ENCODE assay signal across 9 mouse cellular contexts in genomic region chr7:142967414-142967883, GRCm38 (mm10). TPM values are rescaled to one million over a fixed set of nuclear protein-coding genes. Genes with fewer than 3 reads are reported as not detected.
DNase-seq lines count a peak whose midpoint lies in the region; ATAC-seq and TF ChIP-seq lines count a peak whose summit lies in the region.
"Had no signal": no experiment of that assay in that cellular context is flagged by ENCODE, and none has a peak within 500 bp of the region (broad histone marks: within the 10 kb centered on the region; RNA-seq: fewer than 3 reads in every experiment).

No protein-coding gene starts in this region.

- peaks cover 27% of the 10 kb centered on the region for H3K4me1 ChIP-seq in forebrain, embryonic 15.5 days
- H3K4me1 ChIP-seq in intestine, embryonic 16.5 days (ENCODE audit: control insufficient read depth, insufficient read depth, low read length), result peaks cover 16% of the 10 kb centered on the region
- H3K4me1 ChIP-seq in testis, adult 2 months (ENCODE audit: control insufficient read depth, insufficient read depth, low read length), result peaks cover 14% of the 10 kb centered on the region

- peaks cover 71% of the 10 kb centered on the region for H3K27me3 ChIP-seq in forebrain, embryonic 15.5 days
- peaks cover 32% of the 10 kb centered on the region for H3K27me3 ChIP-seq in intestine, embryonic 16.5 days (replicated peaks; ENCODE audit: control insufficient read depth, insufficient read depth, low read length)
- H3K27me3 ChIP-seq in testis, adult 2 months (ENCODE audit: control insufficient read depth, insufficient read depth, low read length), result no peaks in the 10 kb centered on the region

- no peak overlapping the region for H3K27ac ChIP-seq in forebrain, embryonic 15.5 days (replicated peaks)
- 0 out of 2 replicates have a peak overlapping the region, but pooled peaks have one; percentile 38 for H3K27ac ChIP-seq in intestine, embryonic 16.5 days (ENCODE audit: low read length)
- no peak overlapping the region for H3K27ac ChIP-seq in testis, adult 2 months (ENCODE audit: control insufficient read depth, insufficient read depth, low read depth, low read length)

- TF ChIP-seq CTCF in testis, adult 2 months (IDR thresholded peaks at IDR 0.05; ENCODE audit: control insufficient read depth, insufficient read depth, insufficient replicate concordance, low read depth, low read length), result no peak

- peak overlapping the region; percentile 33; the same call in 1 of the 2 replicates for H3K9ac ChIP-seq in forebrain, embryonic 15.5 days (replicated peaks)
- peak overlapping the region; percentile 60 for H3K9ac ChIP-seq in intestine, embryonic 16.5 days (ENCODE audit: low read depth, low read length)

- TF ChIP-seq POLR2A in testis, adult 2 months (IDR thresholded peaks at IDR 0.05; ENCODE audit: control insufficient read depth, low read depth, low read length), result no peak

- no peaks in the 10 kb centered on the region for H3K9me3 ChIP-seq in forebrain, embryonic 15.5 days
- H3K9me3 ChIP-seq in intestine, embryonic 16.5 days (ENCODE audit: control insufficient read depth, low read length), result no peaks in the 10 kb centered on the region

- peak; percentile 18 for DNase-seq in gastrocnemius, postnatal 10 days
- DNase-seq in gastrocnemius, adult 18-20 months (ENCODE audit: low spot score), result no peak
- peak; percentile 64 for DNase-seq in adrenal gland, adult 8-10 months
- DNase-seq in lung, postnatal 10 days, result peak; percentile 59
- DNase-seq in thymus, postnatal 14 days, result no peak

- peak overlapping the region; percentile 51 for H3K4me3 ChIP-seq in forebrain, embryonic 15.5 days
- H3K4me3 ChIP-seq in intestine, embryonic 16.5 days (ENCODE audit: low read length), result peak overlapping the region; percentile 54
- peak overlapping the region; percentile 12; the same call in 1 of the 2 replicates for H3K4me3 ChIP-seq in testis, adult 2 months (ENCODE audit: control insufficient read depth, low read depth, low read length)

- peak overlapping the region; percentile 96 for H3K4me2 ChIP-seq in forebrain, embryonic 15.5 days (replicated peaks)
- peak overlapping the region; percentile 94 for H3K4me2 ChIP-seq in intestine, embryonic 16.5 days (ENCODE audit: low read depth, low read length)

- WGBS in forebrain, embryonic 15.5 days, result under 1% methylated on average over 36 of the region's 36 CpGs
- WGBS in intestine, embryonic 16.5 days, result 0% methylated on average over 36 of the region's 36 CpGs

- H3K36me3 ChIP-seq in forebrain, embryonic 15.5 days, result no peaks in the 10 kb centered on the region
- H3K36me3 ChIP-seq in intestine, embryonic 16.5 days (ENCODE audit: control insufficient read depth, insufficient read depth, low read length), result no peaks in the 10 kb centered on the region
- no peaks in the 10 kb centered on the region for H3K36me3 ChIP-seq in testis, adult 2 months (ENCODE audit: control insufficient read depth, insufficient read depth, low read length)
- H3K36me3 ChIP-seq: G1E had no signal

- peak; percentile 37 for ATAC-seq in forebrain, embryonic 15.5 days (replicated peaks)
- peak; percentile 78 for ATAC-seq in intestine, embryonic 16.5 days

RNA-seq across cellular contexts. Expression of gene Ascl2, which starts 1.6 kb away (rescaled TPM):
- total RNA-seq in gastrocnemius, postnatal 10 days (2021), result not detected
- not detected for total RNA-seq in gastrocnemius, adult 18-20 months (2021)
- total RNA-seq in adrenal gland, adult 8-10 months (2022), result 1 to 10 TPM in 1 of 4 experiments, under 1 TPM in 1, not detected in 2; 0.75 to 2.0 TPM
- 0.27 and 0.46 TPM in 2 replicates for polyA plus RNA-seq in forebrain, embryonic 15.5 days (2015; fragmentation: Nextera tagmentation; extraction: Ambion mirVana)
- polyA plus RNA-seq in intestine, embryonic 16.5 days (2015; fragmentation: Nextera tagmentation; extraction: Ambion mirVana), result 11.4 and 12.7 TPM in 2 replicates
- 1.0 and 1.2 TPM in 2 replicates for polyA plus RNA-seq in testis, adult 2 months (2012; rRNA removed)
- total RNA-seq: G1E had no signal
- polyA plus RNA-seq: G1E had no signal

RNA-seq across cellular contexts. Expression of gene Th, which starts 36.5 kb away (rescaled TPM):
- under 1 TPM; 0.27 to 0.28 TPM for total RNA-seq in gastrocnemius, postnatal 10 days (2021)
- total RNA-seq in gastrocnemius, adult 18-20 months (2021), result 1 to 10 TPM in 1 of 2 experiments, not detected in 1; 1.1 TPM
- total RNA-seq in adrenal gland, adult 8-10 months (2022), result 1,000 to 10,000 TPM in 1 of 4 experiments, 100 to 1,000 TPM in 3; 646 to 1,053 (median 762) TPM
- 4.2 and 4.9 TPM in 2 replicates for polyA plus RNA-seq in forebrain, embryonic 15.5 days (2015; fragmentation: Nextera tagmentation; extraction: Ambion mirVana)
- 2.1 and 3.3 TPM in 2 replicates for polyA plus RNA-seq in intestine, embryonic 16.5 days (2015; fragmentation: Nextera tagmentation; extraction: Ambion mirVana)
- polyA plus RNA-seq in testis, adult 2 months (2012; rRNA removed), result 0.22 and 0.28 TPM in 2 replicates
- total RNA-seq: G1E had no signal
- polyA plus RNA-seq: G1E had no signal

RNA-seq across cellular contexts. Expression of gene Tspan32, which starts 37.4 kb away (rescaled TPM):
- under 1 TPM; 0.16 to 0.90 TPM for total RNA-seq in gastrocnemius, postnatal 10 days (2021)
- under 1 TPM in 1 of 2 experiments, not detected in 1; 0.40 TPM for total RNA-seq in gastrocnemius, adult 18-20 months (2021)
- 1 to 10 TPM; 1.1 to 2.3 (median 1.7) TPM for total RNA-seq in adrenal gland, adult 8-10 months (2022)
- polyA plus RNA-seq in forebrain, embryonic 15.5 days (2015; fragmentation: Nextera tagmentation; extraction: Ambion mirVana), result 0.33 and 0.64 TPM in 2 replicates
- polyA plus RNA-seq in intestine, embryonic 16.5 days (2015; fragmentation: Nextera tagmentation; extraction: Ambion mirVana), result 2.4 and 3.1 TPM in 2 replicates
- polyA plus RNA-seq in testis, adult 2 months (2012; rRNA removed), result 0.10 and 0.17 TPM in 2 replicates

Comparison
In these comparisons a context has a peak if more than half of its experiments do, and no peak if none do; other contexts are left out.
1. DNase-seq: peak in gastrocnemius, postnatal 10 days (single experiment), adrenal gland, adult 8-10 months (single experiment) and lung, postnatal 10 days (single experiment); none in gastrocnemius, adult 18-20 months (single experiment) and thymus, postnatal 14 days (single experiment).
2. RNA of gene Th, which starts 36.5 kb away (total RNA-seq): 646 to 1,053 TPM in adrenal gland, adult 8-10 months; 1.1 TPM in gastrocnemius, adult 18-20 months and 0.27 to 0.28 TPM in gastrocnemius, postnatal 10 days; every median in the first group is over 100 times any median in the second.
3. Peak in every context shown above with its lines, with median percentiles within 50 percentile points of each other: H3K4me3 ChIP-seq.